Mouse (Mus musculus): ENCODE measurements around the gene Dpp4.

DNA sequence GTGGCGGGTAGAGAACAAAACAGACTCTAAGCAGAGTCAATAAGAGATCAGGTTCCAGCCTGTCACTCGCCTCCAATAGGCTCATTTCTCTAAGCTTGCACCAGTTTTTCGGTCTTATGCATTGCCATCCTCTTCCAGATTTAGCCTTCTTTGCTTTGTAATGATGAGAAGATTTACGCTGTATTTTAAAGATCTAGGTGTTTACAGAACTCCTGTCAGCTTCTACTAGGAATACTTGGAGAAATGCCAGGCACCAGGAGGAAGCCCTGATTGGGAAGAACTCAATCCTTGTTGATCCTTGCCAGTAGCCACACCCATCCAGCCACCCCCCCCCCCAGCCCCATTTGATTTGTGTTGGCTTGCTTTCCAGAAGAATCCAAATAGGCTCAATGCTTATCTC, 14.4 kb downstream of the Dpp4 start:
- TF ChIP-seq CTCF (IDR thresholded peaks at IDR 0.05; ENCODE audit: borderline replicate concordance, extremely low read depth, insufficient read depth, insufficient read length) (no peak), POLR2A (IDR thresholded peaks at IDR 0.05; ENCODE audit: borderline replicate concordance, extremely low read depth, insufficient read depth, insufficient read length, poor library complexity, severe bottlenecking) (no peak)

All from brain, embryonic 14.5 days (tissue).